Mouse (Mus musculus) brain, adult 2 months (tissue): ENCODE measurements around the gene Crtac1.
A peak's percentile ranks its signal among the peaks of the same experiment; 100 is the strongest.

Source experiments
- DNase-seq: peaks from one replicate; pipeline ENCODE4 v3.0.0; 2011; ENCODE audit warnings: low read depth, low spot score

The Crtac1 gene

GRCm38 (mm10) chr19:42288361-42288760, 143.2 kb downstream of the Crtac1 start:
- no peak for DNase-seq

- no peak for DNase-seq
Observed at GRCm38 (mm10) chr19:42284178-42284577, 147.4 kb downstream of the Crtac1 start.

GRCm38 (mm10) chr19:42279611-42280010, 152.0 kb downstream of the Crtac1 start:
- peak; percentile 45 for DNase-seq

GRCm38 (mm10) chr19:42278461-42278860, 153.1 kb downstream of the Crtac1 start:
- no peak for DNase-seq

GRCm38 (mm10) chr19:42277288-42277687, 154.3 kb downstream of the Crtac1 start:
- no peak for DNase-seq

GRCm38 (mm10) chr19:42272003-42272963, 159.3 kb downstream of the Crtac1 start:
- peak; percentile 90 for DNase-seq

GRCm38 (mm10) chr19:42271182-42271581, 160.4 kb downstream of the Crtac1 start:
- no peak for DNase-seq

- DNase-seq = peak; percentile 86
Observed at GRCm38 (mm10) chr19:42270119-42270518, 161.5 kb downstream of the Crtac1 start.

GRCm38 (mm10) chr19:42268337-42268736, 163.2 kb downstream of the Crtac1 start:
- DNase-seq = no peak

GRCm38 (mm10) chr19:42263524-42263923, 168.1 kb downstream of the Crtac1 start:
- no peak for DNase-seq

- DNase-seq = no peak
Observed at GRCm38 (mm10) chr19:42260486-42260885, 171.1 kb downstream of the Crtac1 start.

GRCm38 (mm10) chr19:42258596-42258995, 173.0 kb downstream of the Crtac1 start:
- DNase-seq = peak; percentile 94

GRCm38 (mm10) chr19:42258031-42258430, 173.6 kb downstream of the Crtac1 start:
- peak; percentile 96 for DNase-seq

- DNase-seq = no peak
Observed at GRCm38 (mm10) chr19:42257241-42257635, 174.3 kb downstream of the Crtac1 start.

GRCm38 (mm10) chr19:42256611-42257240, 174.9 kb downstream of the Crtac1 start:
- DNase-seq = peak; percentile 84

- peak; percentile 76 for DNase-seq
Observed at GRCm38 (mm10) chr19:42255784-42256610, 175.6 kb downstream of the Crtac1 start.

GRCm38 (mm10) chr19:42255438-42255783, 176.2 kb downstream of the Crtac1 start:
- peak; percentile 90 for DNase-seq

- DNase-seq = peak; percentile 70
Observed at GRCm38 (mm10) chr19:42249976-42250914, 181.3 kb downstream of the Crtac1 start.

- no peak for DNase-seq
Observed at GRCm38 (mm10) chr19:42247519-42247918, 184.1 kb downstream of the Crtac1 start, which contains the start of gene Golga7b. Golga7b (plus strand) TSS chr19:42247574.

GRCm38 (mm10) chr19:42246626-42247025, 185.0 kb downstream of the Crtac1 start:
- DNase-seq = peak; percentile 66

- DNase-seq = no peak
Observed at GRCm38 (mm10) chr19:42243401-42243800, 188.2 kb downstream of the Crtac1 start.
